Mouse (Mus musculus): ENCODE measurements at regions not wholly inside any gene's neighbourhood (a gene's known extent, or its start where the extent isn't known, plus 50 kb on each side); places are given as distances from the start of the nearest gene placed in this dataset.

- TF ChIP-seq CHD2 (IDR thresholded peaks at IDR 0.05; ENCODE audit: low read depth, low read length) (no peak), ZNF384 (IDR thresholded peaks at IDR 0.05; ENCODE audit: low read depth, low read length) (no peak)
These were observed 339.3 kb downstream of the Rnf144a start for GRCm38 (mm10) chr12:26075638-26076254.
